Mouse (Mus musculus) right cerebral cortex, postnatal 36 days (tissue): ENCODE data around the gene 2310030G06Rik.

Source experiments
- DNase-seq, 2 experiments: peaks; one replicate each; pipeline ENCODE4 v3.0.0; 2022; ENCODE audit warnings: low spot score in 2 of 2, mixed read lengths in 1 of 2

Gene 2310030G06Rik

GRCm38 (mm10) chr9:50746214-50746677 lies at the start of gene 2310030G06Rik:
TSS of gene 2310030G06Rik (minus strand) at chr9:50746536.
- no peak for DNase-seq

- DNase-seq = no peak
Measured at GRCm38 (mm10) chr9:50795266-50795665, 48.9 kb upstream of the 2310030G06Rik start.

- DNase-seq = no peak
Measured at GRCm38 (mm10) chr9:50782155-50782554, 35.8 kb upstream of the 2310030G06Rik start.

GRCm38 (mm10) chr9:50776162-50776760 lies 29.9 kb upstream of the 2310030G06Rik start:
- no peak for DNase-seq

GRCm38 (mm10) chr9:50775662-50776126 lies 29.4 kb upstream of the 2310030G06Rik start:
- no peak for DNase-seq

- DNase-seq = peak; percentile 82 to 84
Measured at GRCm38 (mm10) chr9:50774991-50775612, 28.8 kb upstream of the 2310030G06Rik start, which contains the start of the genes Alg9 and 1110032A03Rik. TSS of gene Alg9 (plus strand) at chr9:50775019. TSS of gene 1110032A03Rik (minus strand) at chr9:50775520.

GRCm38 (mm10) chr9:50774026-50774462 lies 27.7 kb upstream of the 2310030G06Rik start:
- no peak for DNase-seq

- DNase-seq = no peak
Measured at GRCm38 (mm10) chr9:50770011-50770410, 23.7 kb upstream of the 2310030G06Rik start.

GRCm38 (mm10) chr9:50768107-50769002 lies 22.0 kb upstream of the 2310030G06Rik start, which contains the start of gene Fdxacb1:
TSS of gene Fdxacb1 (plus strand) at chr9:50768236.
- peak; percentile 98 to 99 for DNase-seq

GRCm38 (mm10) chr9:50767531-50768106 lies 21.3 kb upstream of the 2310030G06Rik start:
- no peak for DNase-seq

- no peak for DNase-seq
Measured at GRCm38 (mm10) chr9:50763331-50763730, 17.0 kb upstream of the 2310030G06Rik start.

GRCm38 (mm10) chr9:50761520-50762243 lies 15.3 kb upstream of the 2310030G06Rik start:
- no peak for DNase-seq

GRCm38 (mm10) chr9:50756711-50757110 lies 10.4 kb upstream of the 2310030G06Rik start:
- no peak for DNase-seq

GRCm38 (mm10) chr9:50753947-50754346 lies 7.6 kb upstream of the 2310030G06Rik start:
- no peak for DNase-seq

- DNase-seq = peak; percentile 57 to 71
Measured at GRCm38 (mm10) chr9:50752784-50753615, 6.7 kb upstream of the 2310030G06Rik start.

- DNase-seq = no peak
Measured at GRCm38 (mm10) chr9:50752054-50752602, 5.8 kb upstream of the 2310030G06Rik start, which contains the start of gene Hspb2. TSS of gene Hspb2 (minus strand) at chr9:50752354.

- no peak for DNase-seq
Measured at GRCm38 (mm10) chr9:50751323-50751722, 5.0 kb upstream of the 2310030G06Rik start, which contains the start of gene Cryab. TSS of gene Cryab (plus strand) at chr9:50751325.

GRCm38 (mm10) chr9:50750706-50751105 lies 4.4 kb upstream of the 2310030G06Rik start:
- DNase-seq = no peak

GRCm38 (mm10) chr9:50745806-50746205 lies 530 bp downstream of the 2310030G06Rik start:
- DNase-seq = no peak
